Mouse (Mus musculus) ovary, adult 2 months (tissue): ENCODE measurements around the gene Slc29a1. TPM values are rescaled to one million over a fixed set of nuclear protein-coding genes. Genes with fewer than 3 reads are reported as not detected.

Source experiments
- polyA plus RNA-seq: library from polyadenylated mRNA; depleted of rRNA; stranded (reverse); fragments of >200 nt; gene quantifications from 2 replicates; pipeline ENCODE4 v1.2.3, GENCODE M21; 2012; rRNA removed

Slc29a1 gene
- polyA plus RNA-seq: 198 and 207 TPM in 2 replicates

DNA sequence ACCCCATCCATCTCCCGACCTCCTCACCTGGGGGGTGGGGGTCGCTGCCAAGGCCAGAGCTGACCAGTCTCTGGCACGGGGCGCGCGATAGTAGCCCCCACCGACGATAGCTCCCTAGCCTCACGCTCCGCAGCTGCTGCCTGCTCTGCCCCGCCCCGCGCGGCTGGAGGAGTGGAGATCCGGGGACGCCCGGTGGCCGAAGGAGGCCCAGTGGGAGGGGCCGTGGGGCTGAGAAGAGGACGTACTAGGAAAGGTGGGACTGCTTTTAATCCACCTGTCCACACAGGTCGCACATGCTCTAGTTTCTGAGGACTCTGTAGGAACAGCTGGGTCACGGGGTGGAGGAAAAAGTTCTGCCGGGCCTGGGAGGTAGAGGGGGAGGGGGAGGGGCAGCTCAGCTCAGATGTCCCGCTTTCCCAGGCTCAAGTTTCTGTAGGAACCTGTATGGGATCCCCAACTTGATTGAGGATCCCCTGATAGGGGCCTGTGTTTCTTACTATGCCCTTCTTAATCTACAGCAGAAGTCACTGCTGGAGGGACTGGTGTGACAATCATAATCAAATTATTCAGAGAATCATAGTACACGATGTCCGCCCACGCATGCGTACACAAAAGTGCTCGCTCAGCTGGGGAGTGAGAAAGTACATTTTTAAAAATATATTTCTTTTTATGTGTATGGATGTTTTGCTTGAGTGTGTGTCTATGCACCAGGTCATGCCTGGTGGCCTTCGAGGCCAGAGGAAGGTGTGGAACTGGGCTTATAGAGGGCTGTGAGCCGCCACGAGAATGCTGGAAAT lies at the start of gene Slc29a1:
Slc29a1 (minus strand) TSS at position 161 of the 797 bp plus-strand sequence.

DNA sequence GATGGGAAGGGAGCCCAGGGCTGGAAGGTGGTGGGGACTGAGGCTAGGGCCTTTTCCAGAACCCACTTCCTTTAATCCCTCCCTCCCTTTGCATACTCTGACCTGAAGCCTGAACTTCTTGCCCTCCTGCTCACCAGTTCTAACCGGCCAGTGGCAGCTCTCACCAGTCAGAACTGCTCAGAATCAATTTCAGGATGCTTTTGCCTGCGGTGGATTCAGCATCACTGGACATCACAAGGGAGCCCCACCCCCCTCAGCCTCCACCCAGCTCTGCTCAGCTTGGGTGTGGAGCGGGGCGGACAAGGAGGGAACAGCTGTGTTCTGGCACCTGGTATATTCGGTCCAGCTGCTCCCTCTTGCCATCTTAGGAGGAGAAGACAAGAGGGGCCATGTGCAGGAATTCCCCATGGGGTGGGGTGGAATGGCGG lies 2.5 kb upstream of the Slc29a1 start, which contains the start of gene Mymx:
Mymx (minus strand) TSS at position 226 of the 428 bp plus-strand sequence.

DNA sequence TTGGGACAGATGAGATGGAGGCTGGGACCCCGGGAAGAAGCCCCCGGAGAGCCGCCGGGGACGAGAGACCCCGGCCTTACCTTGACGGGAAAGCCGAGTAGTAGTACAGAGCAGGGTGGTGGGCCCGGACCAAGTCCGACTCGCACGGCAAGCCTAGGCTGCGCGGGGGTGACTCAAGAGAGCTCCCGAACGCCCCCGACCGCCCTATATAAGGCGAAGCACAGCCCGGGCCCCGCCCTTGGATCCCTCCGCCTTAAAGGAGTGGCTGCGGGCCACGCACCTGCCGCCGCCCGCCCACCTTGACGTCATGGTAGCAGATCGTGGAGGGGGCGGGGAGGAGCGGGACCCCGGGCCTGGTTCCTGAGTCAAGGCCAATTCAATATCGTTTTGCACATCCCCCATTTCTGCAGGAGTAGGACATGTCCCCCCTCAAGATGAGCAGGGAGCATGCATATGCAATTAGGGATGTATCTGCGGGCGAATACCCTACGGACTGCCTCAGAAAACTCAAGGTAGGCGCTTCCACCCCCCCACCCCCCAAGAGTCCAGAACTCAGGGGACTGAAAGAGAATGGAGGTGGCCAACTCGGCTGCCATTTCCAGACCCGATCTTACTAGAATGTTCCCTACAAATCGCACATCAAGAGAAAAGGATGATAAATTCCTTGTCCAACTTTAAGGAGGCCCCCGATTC lies 26.2 kb downstream of the Slc29a1 start, which contains the start of gene Hsp90ab1:
Hsp90ab1 (minus strand) TSS at position 185 of the 693 bp plus-strand sequence.

DNA sequence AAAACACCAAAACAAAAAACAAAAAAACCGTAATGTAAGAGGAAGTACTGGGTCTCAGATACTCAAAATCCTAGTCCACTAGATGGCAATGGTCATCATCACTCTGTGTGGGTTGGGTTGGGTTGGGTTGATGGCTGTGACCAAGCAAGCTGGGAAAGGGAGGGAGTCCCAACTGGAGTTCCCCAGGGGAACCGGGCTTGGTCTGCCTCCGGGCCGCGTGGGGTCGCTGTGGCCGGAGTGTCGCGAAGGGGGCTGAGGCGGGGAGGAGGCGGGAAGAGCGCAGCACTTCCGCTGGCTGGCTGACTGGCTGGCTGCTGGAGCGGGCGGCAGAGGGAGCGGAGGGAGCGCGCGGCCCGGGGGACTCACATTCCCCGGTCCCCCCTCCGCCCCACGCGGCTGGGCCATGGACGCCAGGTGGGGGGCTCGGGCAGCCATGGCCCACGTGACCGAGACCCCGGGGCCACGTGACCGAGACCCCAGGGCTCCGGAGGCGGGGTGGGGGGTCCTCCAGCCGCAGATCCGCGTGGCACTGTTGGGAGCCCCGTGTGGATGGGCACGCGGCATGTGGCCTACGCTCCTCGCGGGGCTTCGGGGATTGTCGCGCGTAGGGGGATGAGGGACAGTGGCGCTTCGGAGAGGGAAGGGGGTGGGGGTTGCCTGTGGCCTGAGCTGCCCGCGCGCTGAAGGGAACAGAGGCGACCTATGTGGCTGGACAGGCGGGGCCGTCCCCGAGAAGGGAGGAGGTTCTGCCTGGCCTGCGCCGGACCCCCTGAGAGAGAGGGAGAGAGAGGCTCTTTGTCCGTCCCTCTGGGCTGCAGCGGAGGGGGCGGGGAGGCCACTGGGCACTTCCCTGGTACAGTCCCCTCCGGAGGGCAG lies 35.5 kb downstream of the Slc29a1 start, which contains the start of gene Slc35b2:
Slc35b2 (plus strand) TSS at position 220 of the 876 bp plus-strand sequence.

DNA sequence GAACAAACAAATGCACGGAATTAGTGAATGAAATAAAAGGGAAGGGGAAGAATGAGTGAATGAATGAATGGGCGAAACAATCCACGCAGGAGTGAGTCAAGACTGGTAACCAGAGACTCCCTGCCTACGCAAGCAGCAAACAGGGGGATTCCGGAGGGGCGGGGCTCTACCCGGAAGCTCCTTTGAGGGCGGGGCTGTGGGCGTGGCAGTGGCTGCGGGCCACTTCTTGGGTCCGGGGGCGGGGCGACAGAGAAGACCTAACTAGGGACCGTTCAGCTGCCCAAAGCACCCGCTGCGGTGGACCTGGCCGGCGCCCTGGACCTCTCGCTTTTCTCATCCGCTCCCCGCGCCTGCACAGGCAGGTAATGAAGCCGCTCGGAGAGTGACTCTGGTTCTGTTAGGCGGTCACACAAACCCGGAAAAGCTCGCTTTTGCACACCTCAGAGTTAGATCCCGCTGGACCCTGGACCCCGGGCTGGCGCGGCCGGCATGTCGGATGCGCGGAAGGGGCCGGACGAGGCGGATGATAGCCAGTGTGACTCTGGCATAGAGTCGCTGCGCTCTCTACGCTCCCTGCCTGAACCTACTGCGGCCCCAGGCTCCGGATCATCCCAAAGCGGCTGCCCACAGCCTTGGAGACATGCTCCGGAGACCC lies 43.8 kb downstream of the Slc29a1 start, which contains the start of gene Nfkbie:
Nfkbie (plus strand) TSS at position 252 of the 655 bp plus-strand sequence.

DNA sequence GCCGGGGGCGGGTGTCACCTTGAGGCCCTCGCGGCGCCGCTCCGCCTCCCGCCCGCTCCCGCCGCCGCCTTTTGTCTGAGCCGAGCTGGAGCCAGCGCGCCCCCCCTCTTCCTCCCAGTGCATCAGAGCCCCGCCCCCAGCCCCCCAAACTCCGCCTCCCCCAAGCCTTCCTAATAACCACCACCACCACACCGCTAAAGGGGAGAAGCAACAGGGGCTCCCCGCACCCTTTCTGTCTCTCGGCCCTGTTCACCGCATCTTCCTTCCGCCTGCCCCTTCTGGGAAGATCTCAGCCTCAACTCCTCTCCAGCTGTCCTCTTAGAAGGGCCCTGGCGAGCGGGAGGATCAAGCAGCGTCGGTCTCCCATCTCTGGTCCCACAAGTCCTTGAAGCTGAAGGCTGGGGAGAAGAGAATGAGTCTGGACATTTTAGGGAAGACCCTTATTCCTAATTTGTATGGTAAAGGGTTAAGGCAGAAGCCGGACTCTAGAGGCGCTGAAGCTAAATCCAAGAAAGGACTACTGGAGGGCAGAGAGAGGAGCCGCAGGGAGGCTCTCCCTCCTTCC lies 49.7 kb downstream of the Slc29a1 start, which contains the start of gene Tmem151b:
Tmem151b (minus strand) TSS at position 61 of the 565 bp plus-strand sequence.

Other genes with a start within 250 kb of the Slc29a1 start
- 6.5 and 8.0 TPM in 2 replicates for gene Cdc5l, start 165.9 kb downstream of the Slc29a1 start, polyA plus RNA-seq
- not detected in 2 replicates for gene Spats1, start 124.2 kb downstream of the Slc29a1 start, polyA plus RNA-seq
- gene Aars2, start 92.8 kb downstream of the Slc29a1 start, polyA plus RNA-seq: 27.4 and 28.5 TPM in 2 replicates
- 12.6 and 15.7 TPM in 2 replicates for gene Tcte1, start 76.2 kb downstream of the Slc29a1 start, polyA plus RNA-seq
- 2.6 and 2.7 TPM in 2 replicates for gene Tmem151b, start 49.9 kb downstream of the Slc29a1 start, polyA plus RNA-seq
- gene Nfkbie, start 43.9 kb downstream of the Slc29a1 start, polyA plus RNA-seq: 6.7 and 7.2 TPM in 2 replicates
- gene Slc35b2, start 35.7 kb downstream of the Slc29a1 start, polyA plus RNA-seq: 206 and 322 TPM in 2 replicates
- gene Hsp90ab1, start 26.3 kb downstream of the Slc29a1 start, polyA plus RNA-seq: 340 and 531 TPM in 2 replicates
- gene Mymx, start 2.5 kb upstream of the Slc29a1 start, polyA plus RNA-seq: 0.67 TPM in 1 of 2 replicates, not detected in the other
- 0.05 and 0.07 TPM in 2 replicates for gene Capn11, start 59.7 kb upstream of the Slc29a1 start, polyA plus RNA-seq
- gene Mrpl14, start 86.7 kb upstream of the Slc29a1 start, polyA plus RNA-seq: 167 and 188 TPM in 2 replicates
- gene Tmem63b, start 87.3 kb upstream of the Slc29a1 start, polyA plus RNA-seq: 67.3 and 96.1 TPM in 2 replicates
- not detected in 2 replicates for gene 1600014C23Rik, start 134.2 kb upstream of the Slc29a1 start, polyA plus RNA-seq